Mouse (Mus musculus): ENCODE measurements around the gene Olfr1393.
"Not testable (repeated sequence)": the region's sequence is repeated elsewhere in the genome, so short reads cannot be mapped to it uniquely, and the experiment has no call there.

The Olfr1393 gene

DNA sequence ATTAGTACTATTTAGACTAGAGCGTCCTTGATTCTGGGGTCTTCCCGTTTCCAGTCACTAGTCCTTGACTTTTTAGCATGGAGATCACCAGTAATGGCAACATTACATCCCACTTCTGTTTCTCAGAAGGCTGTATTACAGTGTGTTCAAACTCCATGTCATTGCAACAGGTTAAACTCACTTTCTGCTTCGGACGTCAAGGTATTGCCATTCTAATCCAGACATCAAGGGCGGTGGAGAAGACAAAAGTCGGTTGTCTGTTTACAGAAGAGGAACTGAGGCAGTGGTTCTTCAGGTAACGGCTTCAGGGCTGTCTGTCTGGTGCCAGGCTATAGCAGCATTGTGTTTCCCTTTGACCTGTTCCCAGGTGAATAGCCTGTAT is 26.7 kb upstream of the Olfr1393 start:
- DNase-seq (ENCODE audit: low spot score), result no peak

DNA sequence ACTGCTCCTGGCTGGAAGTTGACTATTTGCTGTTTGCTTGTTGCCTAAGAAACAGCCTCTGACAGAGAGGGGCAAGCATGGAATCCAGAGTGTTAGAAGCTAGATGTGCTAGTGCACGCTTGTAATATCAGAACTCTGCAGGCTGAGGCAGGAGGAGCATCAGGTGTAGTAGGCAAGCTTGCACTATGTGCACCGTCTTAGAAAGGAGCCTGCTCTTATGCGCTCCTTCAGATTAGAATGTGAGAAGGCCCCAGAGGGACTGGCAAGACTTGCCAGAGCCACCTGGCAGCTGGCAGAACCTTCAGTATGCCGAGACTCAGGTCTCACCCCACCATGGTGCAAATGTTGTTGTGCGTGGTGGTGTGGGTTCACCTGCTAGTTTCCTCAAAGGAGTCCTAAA is 26.1 kb upstream of the Olfr1393 start:
- DNase-seq (ENCODE audit: low spot score), result no peak

DNA sequence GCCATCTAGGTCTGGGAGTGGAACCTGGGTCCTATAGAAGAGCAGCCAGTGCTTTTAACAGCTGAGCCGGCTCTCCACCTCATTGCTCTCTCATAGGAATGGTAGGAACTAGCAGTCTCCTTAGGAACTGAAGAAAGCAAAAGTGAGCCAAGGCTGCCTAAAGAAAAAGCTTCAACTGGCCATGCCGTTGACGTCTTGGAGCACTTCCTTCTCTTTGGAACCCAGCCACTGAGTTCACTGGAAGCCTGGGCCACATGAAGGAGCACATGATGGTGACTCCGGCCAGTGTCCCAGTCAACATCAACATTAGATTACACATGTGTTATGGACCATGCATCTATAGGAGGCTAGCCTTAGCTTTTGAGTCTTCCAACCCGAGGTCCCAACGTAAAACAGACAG is 25.1 kb upstream of the Olfr1393 start:
- DNase-seq (ENCODE audit: low spot score), result no peak

DNA sequence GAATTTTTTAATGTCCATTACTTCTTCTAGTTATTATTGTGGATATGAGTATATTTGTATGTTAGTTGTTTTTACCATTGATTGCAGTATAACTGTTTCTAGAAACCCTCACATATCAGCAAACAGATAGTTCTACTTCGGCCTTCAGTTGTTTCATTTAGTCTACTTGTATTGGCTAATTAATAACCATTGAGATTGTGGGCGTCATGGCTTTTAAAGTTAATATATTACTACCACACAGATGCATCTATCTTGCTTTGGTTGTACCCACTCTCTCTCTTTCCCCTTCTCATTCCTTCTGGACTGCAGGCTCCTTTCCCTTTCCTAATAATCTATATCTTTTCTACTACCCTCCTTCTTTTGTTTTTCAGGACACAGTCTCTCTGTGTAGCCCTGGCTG is 18.8 kb upstream of the Olfr1393 start:
- DNase-seq (ENCODE audit: low spot score), result no peak

GRCm38 (mm10) chr11:49259829-49260228 is 18.3 kb upstream of the Olfr1393 start:
- DNase-seq (ENCODE audit: low spot score), result no peak

DNA sequence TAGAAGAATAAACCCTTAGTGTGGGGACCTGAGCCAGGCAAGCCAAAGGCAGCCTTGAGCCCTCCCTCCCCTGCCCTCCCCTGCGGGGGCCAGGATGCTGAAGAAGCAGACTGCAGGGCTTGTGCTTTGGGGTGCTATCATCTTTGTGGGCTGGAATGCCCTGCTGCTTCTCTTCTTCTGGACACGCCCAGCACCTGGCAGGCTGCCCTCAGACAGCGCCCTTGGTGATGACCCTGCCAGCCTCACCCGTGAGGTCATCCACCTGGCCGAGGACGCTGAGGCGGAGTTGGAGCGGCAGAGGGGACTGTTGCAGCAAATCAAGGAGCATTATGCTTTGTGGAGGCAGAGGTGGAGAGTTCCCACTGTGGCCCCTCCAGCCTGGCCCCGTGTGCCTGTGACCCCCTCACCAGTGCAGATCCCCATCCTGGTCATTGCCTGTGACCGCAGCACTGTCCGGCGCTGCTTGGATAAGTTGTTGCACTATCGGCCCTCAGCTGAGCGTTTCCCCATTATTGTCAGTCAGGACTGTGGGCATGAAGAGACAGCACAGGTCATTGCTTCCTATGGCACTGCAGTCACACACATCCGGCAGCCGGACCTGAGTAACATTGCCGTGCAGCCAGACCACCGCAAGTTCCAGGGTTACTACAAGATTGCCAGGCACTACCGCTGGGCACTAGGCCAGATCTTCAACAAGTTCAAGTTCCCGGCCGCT is 17.3 kb upstream of the Olfr1393 start:
- no peak for DNase-seq (ENCODE audit: low spot score)

DNA sequence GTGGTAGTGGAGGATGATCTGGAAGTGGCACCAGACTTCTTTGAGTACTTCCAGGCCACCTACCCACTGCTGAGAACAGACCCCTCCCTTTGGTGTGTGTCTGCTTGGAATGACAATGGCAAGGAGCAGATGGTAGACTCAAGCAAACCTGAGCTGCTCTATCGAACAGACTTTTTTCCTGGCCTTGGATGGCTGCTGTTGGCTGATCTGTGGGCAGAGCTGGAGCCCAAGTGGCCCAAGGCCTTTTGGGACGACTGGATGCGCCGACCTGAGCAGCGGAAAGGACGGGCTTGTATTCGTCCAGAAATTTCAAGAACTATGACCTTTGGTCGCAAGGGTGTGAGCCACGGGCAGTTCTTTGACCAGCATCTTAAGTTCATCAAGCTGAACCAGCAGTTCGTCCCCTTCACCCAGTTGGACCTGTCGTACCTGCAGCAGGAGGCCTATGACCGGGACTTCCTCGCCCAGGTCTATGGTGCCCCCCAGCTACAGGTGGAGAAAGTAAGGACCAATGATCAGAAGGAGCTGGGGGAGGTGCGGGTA is 16.7 kb upstream of the Olfr1393 start:
- no peak for DNase-seq (ENCODE audit: low spot score)

- DNase-seq (ENCODE audit: low spot score), result no peak
Observed at GRCm38 (mm10) chr11:49262286-49262685, 15.8 kb upstream of the Olfr1393 start.

DNA sequence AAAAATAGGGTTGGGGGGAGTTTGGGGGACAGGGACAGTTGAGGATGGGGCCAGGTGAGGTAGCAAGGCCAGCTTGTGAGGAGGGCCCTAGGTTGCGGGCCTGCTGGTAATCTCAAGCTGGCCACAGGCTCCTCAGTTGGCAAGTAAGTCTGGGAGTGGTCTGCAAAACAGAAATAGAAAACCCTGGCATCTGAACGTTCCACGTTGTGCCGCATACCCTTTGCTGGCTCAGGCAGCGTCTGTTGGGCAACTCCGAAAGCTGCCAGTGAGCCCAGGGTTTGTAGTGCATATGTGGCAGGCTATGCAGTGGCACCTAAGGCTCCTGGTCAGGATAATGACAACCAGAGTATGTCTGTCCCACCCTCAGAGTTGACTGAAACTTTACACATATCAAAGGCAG is 15.0 kb upstream of the Olfr1393 start:
- no peak for DNase-seq (ENCODE audit: low spot score)

DNA sequence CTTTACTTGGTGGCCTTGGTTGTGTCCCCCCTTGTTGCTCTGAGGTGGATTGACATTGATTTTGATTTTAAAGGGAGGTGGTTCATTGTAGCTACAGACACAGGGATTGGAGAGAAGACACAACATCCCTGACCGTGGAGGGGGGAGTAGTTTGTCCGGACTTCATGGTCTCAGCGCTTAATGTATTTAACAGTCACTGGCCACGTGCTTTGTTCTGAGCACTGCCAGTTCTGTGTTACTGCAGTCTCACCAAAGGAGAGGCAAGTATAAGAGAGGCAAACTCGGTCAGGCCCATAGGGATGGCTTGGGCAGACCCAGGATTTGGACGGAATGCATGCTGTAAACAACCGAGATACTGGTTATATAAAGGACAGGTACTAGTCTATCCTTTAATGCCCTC is 14.0 kb upstream of the Olfr1393 start:
- DNase-seq (ENCODE audit: low spot score), result no peak

DNA sequence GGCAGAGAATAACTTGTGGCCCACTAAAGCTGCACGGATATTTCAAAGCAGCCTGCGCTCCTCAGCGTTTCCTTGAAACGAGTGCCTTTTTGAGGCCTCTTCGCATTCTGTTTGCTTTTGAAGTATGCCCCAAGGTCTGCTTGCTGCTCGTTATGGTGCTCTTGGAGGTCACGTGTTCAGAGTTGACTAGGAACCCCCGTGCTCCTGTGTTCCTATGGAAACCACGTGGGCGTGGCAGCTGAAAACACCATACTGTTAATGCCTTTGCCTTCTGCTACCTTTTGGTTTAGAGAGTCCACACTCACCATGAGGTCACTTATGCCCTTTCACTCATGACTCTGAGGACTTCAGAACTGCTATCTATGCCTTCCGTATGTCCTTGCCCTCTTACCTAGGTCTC is 13.5 kb upstream of the Olfr1393 start:
- DNase-seq (ENCODE audit: low spot score), result no peak

- DNase-seq (ENCODE audit: low spot score), result no peak
Observed at GRCm38 (mm10) chr11:49265101-49265500, 13.0 kb upstream of the Olfr1393 start.

- DNase-seq (ENCODE audit: low spot score), result no peak
Observed at GRCm38 (mm10) chr11:49266671-49267070, 11.4 kb upstream of the Olfr1393 start.

DNA sequence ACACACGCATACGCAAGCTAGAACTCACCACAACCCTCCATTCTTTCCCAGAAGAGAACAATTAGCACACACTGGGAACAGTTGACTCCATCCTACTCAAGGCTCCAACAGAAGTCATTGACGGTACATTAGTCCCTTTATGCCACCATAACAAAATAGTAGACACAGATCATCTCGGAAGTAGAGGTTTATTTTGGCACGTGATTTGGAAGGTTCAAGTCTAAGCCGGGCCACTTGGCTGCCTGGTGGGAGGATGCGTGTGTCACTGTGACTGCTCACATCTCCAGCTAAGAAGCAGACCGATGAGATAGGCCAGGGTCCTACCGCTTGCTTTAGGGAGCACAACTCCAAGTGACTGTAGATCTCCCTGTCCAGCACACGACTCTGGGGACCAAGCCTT is 10.8 kb upstream of the Olfr1393 start:
- no peak for DNase-seq (ENCODE audit: low spot score)

- no peak for DNase-seq (ENCODE audit: low spot score)
Observed at GRCm38 (mm10) chr11:49267970-49268579, 10.0 kb upstream of the Olfr1393 start.

DNA sequence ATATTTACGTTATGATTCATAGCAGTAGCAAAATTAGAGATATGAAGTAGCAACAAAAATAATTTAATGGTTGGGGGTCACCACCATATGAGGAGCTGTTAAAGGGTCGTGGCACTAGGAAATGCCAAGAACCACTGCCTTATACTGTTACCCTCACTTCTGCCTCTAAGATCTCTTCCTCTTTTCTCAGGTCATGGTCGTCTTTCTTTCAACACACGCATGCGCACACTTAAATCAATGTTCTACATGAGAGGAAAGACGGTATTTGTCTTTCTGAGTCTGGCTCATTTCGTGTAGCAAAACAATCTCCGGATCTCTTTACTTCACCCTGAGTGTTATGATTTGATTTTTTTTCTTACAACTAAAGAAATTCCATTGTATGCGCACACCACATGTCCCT is 8.3 kb upstream of the Olfr1393 start:
- no peak for DNase-seq (ENCODE audit: low spot score)

GRCm38 (mm10) chr11:49270368-49270767 is 7.7 kb upstream of the Olfr1393 start:
- DNase-seq (ENCODE audit: low spot score), result no peak

DNA sequence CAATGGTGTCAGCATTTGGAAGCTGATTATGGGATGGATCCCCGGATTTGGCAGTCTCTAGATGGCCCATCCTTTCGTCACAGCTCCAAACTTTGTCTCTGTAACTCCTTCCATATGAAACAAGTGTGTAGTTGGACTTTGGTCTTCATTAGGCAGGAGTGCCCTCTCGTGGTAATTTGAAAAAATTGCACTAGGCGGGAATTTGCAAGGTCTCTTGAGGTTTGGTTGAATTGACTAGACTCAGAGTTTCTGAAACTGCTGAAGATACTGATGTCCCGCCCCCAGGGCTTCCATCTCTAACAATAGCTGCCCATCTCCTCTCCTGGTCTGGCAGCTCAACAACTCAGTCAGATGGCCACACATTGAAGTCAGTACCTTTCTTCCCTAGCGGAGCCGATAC is 6.8 kb upstream of the Olfr1393 start:
- no peak for DNase-seq (ENCODE audit: low spot score)

GRCm38 (mm10) chr11:49273834-49274519 is 4.1 kb upstream of the Olfr1393 start:
- no peak for DNase-seq (ENCODE audit: low spot score)

- not testable (repeated sequence) for DNase-seq (ENCODE audit: low spot score)
Observed at GRCm38 (mm10) chr11:49284982-49285381, 6.9 kb downstream of the Olfr1393 start, which contains the start of gene Olfr1392. Gene Olfr1392 (plus strand): TSS chr11:49285282.

DNA sequence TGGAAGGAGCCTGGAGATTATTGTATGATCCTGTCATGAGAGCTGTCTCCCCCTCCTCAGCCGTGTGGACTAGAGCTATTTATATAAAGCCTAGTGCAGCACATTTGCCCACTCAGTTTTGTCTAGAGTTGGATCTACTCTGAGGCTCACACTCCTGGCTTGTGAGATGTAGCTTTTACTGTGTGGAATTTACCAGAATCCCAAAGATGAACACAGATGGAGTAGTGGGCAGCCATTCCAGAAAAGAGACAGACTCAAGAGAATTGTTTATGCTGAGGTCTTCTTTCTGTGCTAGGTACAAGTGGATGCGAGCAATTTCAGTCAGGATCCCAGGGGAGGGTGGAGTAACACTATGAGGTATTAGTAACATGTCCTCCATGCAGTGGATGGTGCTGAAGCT is 9.1 kb downstream of the Olfr1393 start:
- DNase-seq (ENCODE audit: low spot score), result no peak

GRCm38 (mm10) chr11:49292777-49293176 is 14.7 kb downstream of the Olfr1393 start:
- no peak for DNase-seq (ENCODE audit: low spot score)

GRCm38 (mm10) chr11:49304441-49304840 is 26.3 kb downstream of the Olfr1393 start, which contains the start of gene Olfr10:
Gene Olfr10 (plus strand): TSS chr11:49304741.
- DNase-seq (ENCODE audit: low spot score), result no peak
